Mouse (Mus musculus) MEL (cell line): ENCODE data around the gene Gemin8. TPM values are rescaled to one million over a fixed set of nuclear protein-coding genes. Genes with fewer than 3 reads are reported as not detected.

Experiments used
- DNase-seq: peaks from one replicate; pipeline ENCODE4 v3.0.0; 2011; ENCODE audit warnings: low read depth, low spot score
- H3K27ac ChIP-seq: 2 replicates; pipeline ENCODE4 v1.5.1; 2012; ENCODE audit warnings: low read depth, mild to moderate bottlenecking, control low read depth, low read length, moderate library complexity; ENCODE audit not compliant: control insufficient read depth
- H3K27me3 ChIP-seq, 2 experiments: fragments of 150-350 bp in 1 of 2; sonication (generic) in 1 of 2; 2 replicates each; pipeline ENCODE4 v1.6.1; 2012; ENCODE audit warnings: low read length in 2 of 2, mild to moderate bottlenecking in 2 of 2, improper control_type of control experiment in 1 of 2, moderate library complexity in 1 of 2; ENCODE audit not compliant: insufficient read depth in 2 of 2, control insufficient read depth in 1 of 2
- H3K36me3 ChIP-seq, 2 experiments: 2 replicates each; pipeline ENCODE4 v1.6.1; 2012 to 2014; ENCODE audit warnings: low read length in 2 of 2, improper control_type of control experiment in 1 of 2, inconsistent platforms in 1 of 2, mild to moderate bottlenecking in 1 of 2; ENCODE audit not compliant: insufficient read depth in 2 of 2, control insufficient read depth in 1 of 2
- H3K4me1 ChIP-seq, 2 experiments: fragments of 150-350 bp in 1 of 2; sonication (generic) in 1 of 2; 2 replicates each; pipeline ENCODE4 v1.6.1; 2012; ENCODE audit warnings: low read length in 2 of 2, improper control_type of control experiment in 1 of 2, mild to moderate bottlenecking in 1 of 2; ENCODE audit not compliant: insufficient read depth in 2 of 2, control insufficient read depth in 1 of 2
- H3K4me3 ChIP-seq, 2 experiments: fragments of 150-350 bp in 1 of 2; sonication (generic) in 1 of 2; 2 replicates each; pipeline ENCODE4 v1.5.1; 2012; ENCODE audit warnings: low read depth in 2 of 2, low read length in 2 of 2, mild to moderate bottlenecking in 2 of 2, moderate library complexity in 2 of 2, control low read depth in 1 of 2, improper control_type of control experiment in 1 of 2; ENCODE audit not compliant: control insufficient read depth in 1 of 2, insufficient read depth in 1 of 2
- H3K79me2 ChIP-seq: 2 replicates; pipeline ENCODE4 v1.6.1; 2012; ENCODE audit warnings: mild to moderate bottlenecking, low read length, moderate library complexity; ENCODE audit not compliant: control insufficient read depth, poor library complexity, insufficient read depth
- H3K9ac ChIP-seq: 2 replicates; pipeline ENCODE4 v1.6.1; 2012; ENCODE audit warnings: low read depth, mild to moderate bottlenecking, control low read depth, low read length, moderate library complexity; ENCODE audit not compliant: control insufficient read depth, poor library complexity, severe bottlenecking
- H3K9me3 ChIP-seq: fragments of 150-350 bp; sonication (generic); replicated peaks from 2 replicates; pipeline ENCODE4 v1.6.1; 2012; ENCODE audit warnings: mild to moderate bottlenecking, low read length, improper control_type of control experiment, moderate library complexity; ENCODE audit not compliant: insufficient read depth
- BHLHE40 ChIP-seq: IDR thresholded peaks from 2 replicates; pipeline ENCODE4 v1.6.1; 2012; ENCODE audit warnings: low read depth, mild to moderate bottlenecking, inconsistent platforms, low read length, improper control_type of control experiment, borderline replicate concordance
- CHD1 ChIP-seq: IDR thresholded peaks from 2 replicates; pipeline ENCODE4 v1.6.1; 2012; ENCODE audit warnings: low read depth, mild to moderate bottlenecking, inconsistent platforms, low read length, improper control_type of control experiment
- CTCF ChIP-seq, 3 experiments: IDR thresholded peaks in 2 of 3; conservative IDR thresholded peaks in 1 of 3; 2 replicates each; pipeline ENCODE4 v1.5.1; 2011 to 2012; ENCODE audit warnings: low read length in 3 of 3, low read depth in 2 of 3, mild to moderate bottlenecking in 2 of 3, improper control_type of control experiment in 1 of 3, inconsistent platforms in 1 of 3, mixed read lengths in 1 of 3, moderate library complexity in 1 of 3; ENCODE audit not compliant: control insufficient read depth in 1 of 3, insufficient read depth in 1 of 3, poor library complexity in 1 of 3, severe bottlenecking in 1 of 3
- EP300 ChIP-seq, 2 experiments: IDR thresholded peaks; 2 replicates each; pipeline ENCODE4 v1.6.1; 2011; ENCODE audit warnings: improper control_type of control experiment in 2 of 2, low read length in 2 of 2, low read depth in 1 of 2, mild to moderate bottlenecking in 1 of 2
- MYB ChIP-seq: IDR thresholded peaks from 2 replicates; pipeline ENCODE4 v1.6.1; 2011; ENCODE audit warnings: mild to moderate bottlenecking, low read depth, low read length, improper control_type of control experiment
- MYC ChIP-seq: IDR thresholded peaks from 2 replicates; pipeline ENCODE4 v1.6.1; 2011; ENCODE audit warnings: low read depth, mild to moderate bottlenecking, low read length, improper control_type of control experiment, moderate library complexity
- NELFE ChIP-seq: IDR thresholded peaks from 2 replicates; pipeline ENCODE4 v1.6.1; 2011; ENCODE audit warnings: low read depth, low read length, improper control_type of control experiment
- RAD21 ChIP-seq: IDR thresholded peaks from 2 replicates; pipeline ENCODE4 v1.6.1; 2011; ENCODE audit warnings: mild to moderate bottlenecking, low read depth, low read length, improper control_type of control experiment
- RCOR1 ChIP-seq: IDR thresholded peaks from 2 replicates; pipeline ENCODE4 v1.6.1; 2012; ENCODE audit warnings: low read depth, mild to moderate bottlenecking, inconsistent platforms, low read length, improper control_type of control experiment
- SIN3A ChIP-seq: IDR thresholded peaks from 2 replicates; pipeline ENCODE4 v1.6.1; 2012; ENCODE audit warnings: low read length, improper control_type of control experiment, inconsistent platforms
- SMC3 ChIP-seq: IDR thresholded peaks from 2 replicates; pipeline ENCODE4 v1.6.1; 2011; ENCODE audit warnings: low read depth, low read length, improper control_type of control experiment
- TAL1 ChIP-seq: IDR thresholded peaks from 2 replicates; pipeline ENCODE4 v1.6.1; 2012; ENCODE audit warnings: mild to moderate bottlenecking, inconsistent platforms, low read length, moderate library complexity, mixed read lengths
- USF2 ChIP-seq, 2 experiments: IDR thresholded peaks; 2 replicates each; pipeline ENCODE4 v1.6.1; 2011 to 2012; ENCODE audit warnings: improper control_type of control experiment in 2 of 2, low read length in 2 of 2, borderline replicate concordance in 1 of 2, inconsistent platforms in 1 of 2, low read depth in 1 of 2, mild to moderate bottlenecking in 1 of 2; ENCODE audit not compliant: insufficient read depth in 1 of 2
- ZKSCAN1 ChIP-seq: IDR thresholded peaks from 2 replicates; pipeline ENCODE4 v1.6.1; 2012; ENCODE audit warnings: low read depth, mild to moderate bottlenecking, inconsistent platforms, low read length, improper control_type of control experiment, moderate library complexity
- ZMIZ1 ChIP-seq: IDR thresholded peaks from 2 replicates; pipeline ENCODE4 v1.6.1; 2012; ENCODE audit warnings: low read depth, mild to moderate bottlenecking, inconsistent platforms, low read length, improper control_type of control experiment, moderate library complexity
- polyA plus RNA-seq, 2 experiments: library from polyadenylated mRNA; stranded (reverse) in 1 of 2; unstranded in 1 of 2; fragments of >175 nt in 1 of 2; fragments of >200 nt in 1 of 2; gene quantifications; 2 replicates each; pipeline versions ENCODE4 v1.2.1 to v1.2.4; 2012; ENCODE audit warnings: low replicate concordance in 2 of 2, low read depth in 1 of 2; ENCODE audit not compliant: insufficient read length in 2 of 2, insufficient read depth in 1 of 2, missing spikeins in 1 of 2
- total RNA-seq: library from RNA; depleted of rRNA; stranded (reverse); fragments of 300-350 nt; gene quantifications from 2 replicates; pipeline ENCODE4 v1.2.3, GENCODE M21; 2012

The Gemin8 gene
- total and polyA plus RNA-seq, 3 experiments, result 13.2 to 35.8 TPM; not detected in 1

GRCm38 (mm10) chrX:166199812-166200211, 29.6 kb downstream of the Gemin8 start (continued):
- TF ChIP-seq EP300 (IDR thresholded peaks at IDR 0.05; ENCODE audit: low read depth in 1 of 2, low read length in 2 of 2) (peak; percentile 45 to 63; a peak in 2 of 4 replicates), CTCF (IDR thresholded peaks at IDR 0.05 in 2 of 3, conservative IDR thresholded peaks at IDR 0.05 in 1 of 3; ENCODE audit: control insufficient read depth in 1 of 3, insufficient read depth in 1 of 3, low read depth in 2 of 3, low read length in 3 of 3, poor library complexity in 1 of 3, severe bottlenecking in 1 of 3) (no peak), USF2 (IDR thresholded peaks at IDR 0.05; ENCODE audit: borderline replicate concordance in 1 of 2, insufficient read depth in 1 of 2, low read depth in 1 of 2, low read length in 2 of 2) (no peak), CHD1 (no peak)

- no peak for TF ChIP-seq RCOR1
- no peak for TF ChIP-seq CHD1
- TF ChIP-seq, all 39 proteins: peak for 0
- no peaks in the 10 kb centered on the region for H3K79me2 ChIP-seq
Measured at GRCm38 (mm10) chrX:166214576-166214975, 44.3 kb downstream of the Gemin8 start.

GRCm38 (mm10) chrX:166216248-166216647, 46.0 kb downstream of the Gemin8 start:
- Histone ChIP-seq H3K27me3 (no peaks in the 10 kb centered on the region), H3K4me1 (no peaks in the 10 kb centered on the region; a peak in 1 of 4 replicates), H3K9me3 (no peaks in the 10 kb centered on the region), H3K36me3 (no peaks in the 10 kb centered on the region), H3K79me2 (no peaks in the 10 kb centered on the region), H3K4me3 (no peak overlapping the region), H3K9ac (no peak overlapping the region), H3K27ac (no peak overlapping the region)
- no peak for DNase-seq
- TF ChIP-seq SMC3, result no peak
- TF ChIP-seq NELFE, result no peak
- TF ChIP-seq SIN3A, result no peak
- TF ChIP-seq MYC, result no peak
- no peak for TF ChIP-seq BHLHE40
- TF ChIP-seq RAD21, result no peak
- no peak for TF ChIP-seq MYB
- no peak for TF ChIP-seq TAL1
- TF ChIP-seq RCOR1, result no peak
- no peak for TF ChIP-seq ZKSCAN1
- no peak for TF ChIP-seq ZMIZ1

More at GRCm38 (mm10) chrX:166214576-166214975, 44.3 kb downstream of the Gemin8 start:
- no peak for DNase-seq
- H3K9ac ChIP-seq, result no peak overlapping the region
- H3K36me3 ChIP-seq, result no peaks in the 10 kb centered on the region
- H3K27ac ChIP-seq, result no peak overlapping the region
- no peaks in the 10 kb centered on the region for H3K27me3 ChIP-seq
- H3K4me3 ChIP-seq, result no peak overlapping the region
- no peaks in the 10 kb centered on the region for H3K9me3 ChIP-seq
- no peaks in the 10 kb centered on the region; a peak in 1 of 4 replicates for H3K4me1 ChIP-seq
